Mouse (Mus musculus) heart, embryonic 15.5 days (tissue): ENCODE measurements around the gene Gtpbp8. TPM values are rescaled to one million over a fixed set of nuclear protein-coding genes. Genes with fewer than 3 reads are reported as not detected.

ENCODE experiments used
- ATAC-seq: fragments of 200-750 bp; cut with Nextera tagmentation; replicated peaks from 2 replicates; pipeline ENCODE4 v1.8.0; 2017; ENCODE audit warnings: low read depth, moderate TSS enrichment; ENCODE audit not compliant: insufficient number of reproducible peaks, insufficient read depth, low FRiP score
- H3K27ac ChIP-seq: fragments of 300-500 bp; sonication (generic); 2 replicates; pipeline ENCODE4 v1.5.1; 2015; ENCODE audit warnings: mild to moderate bottlenecking, inconsistent platforms
- H3K27me3 ChIP-seq: fragments of 300-500 bp; sonication (generic); 2 replicates; pipeline ENCODE4 v1.6.1; 2015; ENCODE audit warnings: inconsistent platforms
- H3K36me3 ChIP-seq: fragments of 300-500 bp; sonication (generic); 2 replicates; pipeline ENCODE4 v1.6.1; 2015; ENCODE audit warnings: mild to moderate bottlenecking, inconsistent platforms
- H3K4me1 ChIP-seq: fragments of 300-500 bp; sonication (generic); replicated peaks from 2 replicates; pipeline ENCODE4 v1.6.1; 2015; ENCODE audit warnings: inconsistent platforms
- H3K4me2 ChIP-seq: fragments of 300-500 bp; sonication (generic); 2 replicates; pipeline ENCODE4 v1.6.1; 2015; ENCODE audit warnings: inconsistent platforms, mild to moderate bottlenecking, moderate library complexity
- H3K4me3 ChIP-seq: fragments of 300-500 bp; sonication (generic); 2 replicates; pipeline ENCODE4 v1.5.1; 2015; ENCODE audit warnings: mild to moderate bottlenecking, inconsistent platforms
- H3K9ac ChIP-seq: fragments of 300-500 bp; sonication (generic); 2 replicates; pipeline ENCODE4 v1.6.1; 2015; ENCODE audit warnings: mild to moderate bottlenecking, inconsistent platforms
- H3K9me3 ChIP-seq: fragments of 300-500 bp; sonication (generic); replicated peaks from 2 replicates; pipeline ENCODE4 v1.6.1; 2016; ENCODE audit warnings: inconsistent platforms
- WGBS: fragments of 180-500 bp; shearing (Covaris S2); methylation state at CpG from one replicate; pipeline ENCODE4 v1.1.7; 2015; ENCODE audit warnings: mixed read lengths; 5-methylcytosine and 5-hydroxymethylcytosine counted together
- polyA plus RNA-seq: library from polyadenylated mRNA; unstranded; fragments of >200 nt; fragmentation: Nextera tagmentation; extraction: Ambion mirVana; gene quantifications from 2 replicates; pipeline ENCODE4 v1.2.1, GENCODE M21; 2015

The Gtpbp8 gene
- polyA plus RNA-seq, 1 experiment from 2014 or later: 21.3 TPM

DNA sequence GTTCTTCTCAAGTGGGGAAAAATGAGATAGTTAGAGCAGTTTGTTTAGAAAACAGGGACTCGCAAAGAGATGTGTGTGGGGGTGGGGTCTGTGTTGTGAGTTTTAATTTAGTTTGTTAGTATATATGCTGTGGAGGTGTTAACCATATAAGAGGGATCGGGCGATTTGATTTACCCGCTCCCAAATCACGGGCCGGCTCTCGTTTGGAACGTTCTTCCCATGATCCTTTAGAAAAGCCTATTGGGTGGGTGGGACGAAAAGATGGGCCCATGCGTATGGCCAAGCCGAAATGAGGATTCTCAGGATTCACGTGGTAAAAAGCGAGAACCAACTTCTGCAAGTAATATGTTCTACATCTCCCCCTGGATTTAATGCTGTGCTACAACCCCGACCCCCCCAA, 21.3 kb downstream of the Gtpbp8 start:
- H3K27ac ChIP-seq: peak overlapping the region; percentile 94
- H3K9ac ChIP-seq: peak overlapping the region; percentile 85
- H3K4me3 ChIP-seq: peak overlapping the region; percentile 92
- H3K4me2 ChIP-seq: peak overlapping the region; percentile 81
- ATAC-seq: no peak
- H3K36me3 ChIP-seq: 0 out of 2 replicates have a peak, but pooled peaks cover 9% of the 10 kb centered on the region
- WGBS: 0% methylated on average over 14 of the region's 14 CpGs
- no peaks in the 10 kb centered on the region for H3K27me3 ChIP-seq
- no peaks in the 10 kb centered on the region for H3K9me3 ChIP-seq
- peaks cover 21% of the 10 kb centered on the region for H3K4me1 ChIP-seq

- Histone ChIP-seq H3K4me2 (peak within 1 kb of the TSS; percentile 81), H3K36me3 (0 out of 2 replicates have a peak, but pooled peaks cover 4% of the 10 kb centered on the region), H3K9me3 (no peaks in the 10 kb centered on the region), H3K4me1 (peaks cover 21% of the 10 kb centered on the region), H3K9ac (peak within 1 kb of the TSS; percentile 85), H3K27ac (peak within 1 kb of the TSS; percentile 94), H3K4me3 (peak within 1 kb of the TSS; percentile 92), H3K27me3 (no peaks in the 10 kb centered on the region)
- peak; percentile 98 for ATAC-seq
- under 1% methylated on average over 62 of the region's 64 CpGs for WGBS
Measured at GRCm38 (mm10) chr16:44724083-44724787, 21.9 kb downstream of the Gtpbp8 start, which contains the start of gene Nepro. Gene Nepro (plus strand): TSS chr16:44724301.

GRCm38 (mm10) chr16:44722666-44723065, 23.5 kb downstream of the Gtpbp8 start:
- H3K9ac ChIP-seq: no peak overlapping the region
- H3K9me3 ChIP-seq: no peaks in the 10 kb centered on the region
- peak overlapping the region; percentile 12 for H3K27ac ChIP-seq
- ATAC-seq: no peak
- no peaks in the 10 kb centered on the region for H3K27me3 ChIP-seq
- WGBS: 47% methylated on average over 2 of the region's 2 CpGs
- H3K4me3 ChIP-seq: no peak overlapping the region
- no peak overlapping the region for H3K4me2 ChIP-seq
- no peaks in the 10 kb centered on the region for H3K36me3 ChIP-seq
- peaks cover 21% of the 10 kb centered on the region for H3K4me1 ChIP-seq

GRCm38 (mm10) chr16:44720518-44720917, 25.6 kb downstream of the Gtpbp8 start:
- H3K4me3 ChIP-seq: no peak overlapping the region
- no peaks in the 10 kb centered on the region for H3K9me3 ChIP-seq
- no peak overlapping the region for H3K4me2 ChIP-seq
- peaks cover 18% of the 10 kb centered on the region for H3K4me1 ChIP-seq
- H3K36me3 ChIP-seq: no peaks in the 10 kb centered on the region
- 81% methylated on average over 3 of the region's 3 CpGs for WGBS
- ATAC-seq: no peak
- no peaks in the 10 kb centered on the region for H3K27me3 ChIP-seq
- H3K9ac ChIP-seq: no peak overlapping the region
- H3K27ac ChIP-seq: no peak overlapping the region

DNA sequence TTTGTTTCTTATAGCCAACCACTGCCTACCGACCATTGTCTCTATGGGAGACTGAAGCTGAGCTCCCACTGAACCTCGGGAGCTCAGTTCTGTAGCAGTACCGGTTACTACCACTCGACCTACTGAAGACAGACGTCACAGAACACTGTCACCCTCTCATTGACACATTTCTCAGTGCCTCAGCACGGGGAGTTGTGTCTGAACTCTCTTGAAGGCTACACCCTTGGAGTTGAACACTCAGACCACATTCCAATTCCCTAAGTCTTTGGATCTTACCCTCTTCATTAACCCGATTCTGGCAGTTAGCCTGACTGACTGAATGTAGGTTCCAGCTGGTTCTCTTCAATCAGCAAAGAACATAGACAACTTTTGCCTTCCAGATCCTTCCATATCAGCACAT, 26.8 kb downstream of the Gtpbp8 start:
- ATAC-seq: no peak
- H3K9me3 ChIP-seq: no peaks in the 10 kb centered on the region
- H3K9ac ChIP-seq: no peak overlapping the region
- WGBS: 51% methylated on average over 7 of the region's 7 CpGs
- no peaks in the 10 kb centered on the region for H3K36me3 ChIP-seq
- no peak overlapping the region for H3K27ac ChIP-seq
- no peaks in the 10 kb centered on the region for H3K27me3 ChIP-seq
- peaks cover 12% of the 10 kb centered on the region for H3K4me1 ChIP-seq
- no peak overlapping the region for H3K4me2 ChIP-seq
- H3K4me3 ChIP-seq: no peak overlapping the region

DNA sequence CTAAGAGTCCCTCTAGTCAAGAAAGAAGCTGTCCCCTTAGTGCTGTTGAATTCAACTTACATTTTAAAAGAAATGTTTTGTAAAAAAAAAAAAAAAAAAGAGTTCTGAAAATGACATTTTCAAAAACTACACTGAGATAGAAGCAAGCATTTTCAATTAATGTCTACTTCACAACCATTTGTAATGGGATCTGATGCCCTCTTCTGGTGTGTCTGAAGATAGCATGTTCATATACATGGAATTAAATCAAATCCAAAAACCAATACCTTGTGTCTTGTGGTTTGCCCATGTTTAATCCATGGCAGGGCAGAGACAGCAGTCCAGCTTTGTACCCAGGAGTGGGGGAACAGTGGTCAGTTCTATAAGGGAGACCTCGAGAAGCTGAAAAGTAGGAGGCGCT, 28.3 kb downstream of the Gtpbp8 start:
- no peak overlapping the region for H3K27ac ChIP-seq
- no peaks in the 10 kb centered on the region for H3K9me3 ChIP-seq
- no peaks in the 10 kb centered on the region for H3K27me3 ChIP-seq
- H3K36me3 ChIP-seq: no peaks in the 10 kb centered on the region
- H3K9ac ChIP-seq: no peak overlapping the region
- H3K4me1 ChIP-seq: peaks cover 7% of the 10 kb centered on the region
- no peak for ATAC-seq
- 73% methylated on average over 2 of the region's 2 CpGs for WGBS
- H3K4me3 ChIP-seq: no peak overlapping the region
- no peak overlapping the region for H3K4me2 ChIP-seq

DNA sequence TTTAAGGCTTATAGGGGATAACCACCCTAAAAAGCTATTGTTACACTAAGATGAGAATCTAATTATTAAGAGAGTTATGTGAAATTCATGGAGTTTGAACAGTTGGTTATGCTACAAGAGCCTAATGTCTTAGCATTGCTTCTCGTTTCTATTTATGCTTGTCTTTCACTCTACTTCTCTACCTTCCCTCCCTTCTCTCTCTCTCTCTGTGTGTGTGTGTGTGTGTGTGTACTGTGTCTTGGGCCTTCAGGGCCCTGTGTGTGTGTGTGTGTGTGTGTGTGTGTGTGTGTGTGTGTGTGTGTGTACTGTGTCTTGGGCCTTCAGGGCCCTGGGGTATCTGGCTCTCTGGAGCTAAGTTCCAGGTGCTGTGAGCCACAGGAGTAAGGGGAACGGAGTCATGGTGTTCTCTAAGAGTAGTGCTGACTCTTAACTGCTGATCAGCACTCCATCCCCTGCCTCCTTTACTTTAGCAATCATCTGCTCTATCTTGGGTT, 29.0 kb downstream of the Gtpbp8 start:
- Histone ChIP-seq H3K4me1 (0 out of 2 replicates have a peak, but pooled peaks cover 3% of the 10 kb centered on the region), H3K4me2 (no peak overlapping the region), H3K4me3 (no peak overlapping the region), H3K27ac (no peak overlapping the region), H3K9ac (no peak overlapping the region), H3K27me3 (no peaks in the 10 kb centered on the region), H3K9me3 (no peaks in the 10 kb centered on the region), H3K36me3 (no peaks in the 10 kb centered on the region)
- ATAC-seq: no peak
- 77% methylated on average over 2 of the region's 2 CpGs for WGBS

GRCm38 (mm10) chr16:44716305-44717140, 29.6 kb downstream of the Gtpbp8 start:
- Histone ChIP-seq H3K27me3 (no peaks in the 10 kb centered on the region), H3K4me1 (0 out of 2 replicates have a peak, but pooled peaks cover 3% of the 10 kb centered on the region), H3K27ac (0 out of 2 replicates have a peak overlapping the region, but pooled peaks have one; percentile 16), H3K9me3 (no peaks in the 10 kb centered on the region), H3K4me2 (no peak overlapping the region), H3K4me3 (no peak overlapping the region), H3K9ac (no peak overlapping the region), H3K36me3 (no peaks in the 10 kb centered on the region)
- ATAC-seq: no peak
- WGBS: 40% methylated on average over 10 of the region's 10 CpGs

DNA sequence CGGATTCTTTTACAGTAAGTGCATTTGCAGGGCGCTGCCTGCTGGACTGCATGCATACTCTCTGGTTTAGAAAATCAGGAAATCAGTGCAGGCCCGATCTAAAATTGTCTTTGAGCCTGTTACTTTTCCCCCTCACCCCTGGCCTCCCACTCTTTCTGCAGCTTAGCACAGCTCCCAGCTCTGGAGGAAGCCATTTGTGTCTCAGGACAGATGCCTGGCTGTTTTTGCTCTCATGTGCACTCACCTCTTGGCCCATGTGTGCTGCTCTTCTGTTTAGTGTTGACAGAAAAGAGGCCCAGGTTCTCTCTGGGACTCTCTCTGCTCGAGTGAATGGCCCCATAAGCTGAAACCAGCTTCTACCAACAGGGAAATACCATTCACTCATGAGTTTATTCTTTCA, 42.7 kb downstream of the Gtpbp8 start:
- no peak overlapping the region for H3K4me3 ChIP-seq
- no peak overlapping the region for H3K9ac ChIP-seq
- H3K27me3 ChIP-seq: no peaks in the 10 kb centered on the region
- peak overlapping the region; percentile 26; the same call in 1 of the 2 replicates for H3K27ac ChIP-seq
- ATAC-seq: no peak
- no peaks in the 10 kb centered on the region for H3K9me3 ChIP-seq
- 31% methylated on average over 4 of the region's 4 CpGs for WGBS
- H3K4me2 ChIP-seq: no peak overlapping the region
- H3K4me1 ChIP-seq: peaks cover 14% of the 10 kb centered on the region
- no peaks in the 10 kb centered on the region for H3K36me3 ChIP-seq

- Histone ChIP-seq H3K27ac (no peak overlapping the region), H3K27me3 (no peaks in the 10 kb centered on the region), H3K9ac (no peak overlapping the region), H3K9me3 (no peaks in the 10 kb centered on the region), H3K4me3 (no peak overlapping the region), H3K36me3 (no peaks in the 10 kb centered on the region), H3K4me1 (peaks cover 14% of the 10 kb centered on the region), H3K4me2 (no peak overlapping the region)
- 67% methylated on average over 5 of the region's 5 CpGs for WGBS
- no peak for ATAC-seq
Measured at GRCm38 (mm10) chr16:44702272-44702671, 43.9 kb downstream of the Gtpbp8 start.

DNA sequence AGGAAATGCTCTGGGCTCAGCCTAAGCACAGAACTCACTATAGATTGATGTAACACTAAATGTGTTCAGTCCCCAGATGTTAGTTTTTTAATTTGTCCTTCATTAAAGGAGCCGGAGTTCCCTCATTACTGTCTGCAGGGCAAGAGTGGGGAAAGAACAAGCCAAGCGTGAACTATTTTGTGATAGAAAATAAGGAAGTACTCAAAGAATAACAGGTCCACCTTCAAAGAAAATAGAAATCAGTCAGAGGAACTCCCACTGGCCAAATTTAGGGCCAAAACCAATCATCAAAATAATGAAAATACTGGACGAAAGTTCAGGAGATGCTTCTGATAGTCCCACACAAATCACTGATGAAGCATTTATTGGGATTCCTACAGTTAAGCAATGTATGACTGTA, 45.0 kb downstream of the Gtpbp8 start:
- ATAC-seq: no peak
- H3K4me2 ChIP-seq: no peak overlapping the region
- no peak overlapping the region for H3K27ac ChIP-seq
- no peaks in the 10 kb centered on the region for H3K27me3 ChIP-seq
- no peaks in the 10 kb centered on the region for H3K9me3 ChIP-seq
- peaks cover 17% of the 10 kb centered on the region for H3K4me1 ChIP-seq
- H3K36me3 ChIP-seq: no peaks in the 10 kb centered on the region
- no peak overlapping the region for H3K9ac ChIP-seq
- H3K4me3 ChIP-seq: no peak overlapping the region
- WGBS: 93% methylated on average over 3 of the region's 3 CpGs
